Mouse (Mus musculus): ENCODE data around the gene Dis3l2. TPM values are rescaled to one million over a fixed set of nuclear protein-coding genes. Genes with fewer than 3 reads are reported as not detected.

The Dis3l2 gene
- total and polyA plus RNA-seq, 2 experiments from 2014 or later: 11.2 to 12.1 TPM

DNA sequence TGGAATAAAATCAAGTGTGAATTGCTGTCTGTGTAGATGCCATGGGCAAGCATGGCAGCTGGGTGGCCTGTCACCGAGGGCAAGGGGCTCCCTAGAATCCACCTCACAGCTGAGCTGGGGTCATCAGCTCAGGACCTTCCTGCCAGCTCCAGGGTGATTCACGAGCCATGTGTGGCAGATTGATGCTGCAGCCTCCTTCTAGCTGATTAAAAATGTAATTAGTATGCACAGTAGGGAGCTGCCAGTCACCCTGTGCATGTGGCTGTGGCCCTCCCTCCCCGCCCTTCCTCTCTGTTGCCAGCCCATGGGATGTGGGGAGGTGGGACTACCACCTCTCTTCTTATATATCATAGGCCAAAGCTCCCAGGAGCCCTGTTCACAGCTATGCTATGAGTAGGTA lies 346.5 kb downstream of the Dis3l2 start:
- TF ChIP-seq CTCF (IDR thresholded peaks at IDR 0.05; ENCODE audit: low read depth) (no peak), EP300 (IDR thresholded peaks at IDR 0.05; ENCODE audit: low read depth) (no peak)
- no peak overlapping the region for H3K9ac ChIP-seq (replicated peaks; ENCODE audit: low read depth, low read length)
- DNase-seq (ENCODE audit: low spot score): no peak
- ATAC-seq (ENCODE audit: insufficient read depth, low read depth): no peak
- H3K27ac ChIP-seq (ENCODE audit: low read depth): no peak overlapping the region
- H3K4me1 ChIP-seq (ENCODE audit: control insufficient read depth, insufficient read depth): no peaks in the 10 kb centered on the region
- no peaks in the 10 kb centered on the region for H3K27me3 ChIP-seq (ENCODE audit: control insufficient read depth, insufficient read depth, low read length)
- H3K9me3 ChIP-seq (replicated peaks; ENCODE audit: control insufficient read depth, low read length): no peaks in the 10 kb centered on the region
- no peak overlapping the region for H3K4me3 ChIP-seq (ENCODE audit: low read depth, low read length)
- 73% methylated on average over 3 of the region's 3 CpGs for WGBS
- H3K4me2 ChIP-seq (ENCODE audit: low read depth, low read length): no peak overlapping the region
- peaks cover 3% of the 10 kb centered on the region; the same call in 1 of the 2 replicates for H3K36me3 ChIP-seq (replicated peaks; ENCODE audit: control insufficient read depth, insufficient read depth, low read length)

DNA sequence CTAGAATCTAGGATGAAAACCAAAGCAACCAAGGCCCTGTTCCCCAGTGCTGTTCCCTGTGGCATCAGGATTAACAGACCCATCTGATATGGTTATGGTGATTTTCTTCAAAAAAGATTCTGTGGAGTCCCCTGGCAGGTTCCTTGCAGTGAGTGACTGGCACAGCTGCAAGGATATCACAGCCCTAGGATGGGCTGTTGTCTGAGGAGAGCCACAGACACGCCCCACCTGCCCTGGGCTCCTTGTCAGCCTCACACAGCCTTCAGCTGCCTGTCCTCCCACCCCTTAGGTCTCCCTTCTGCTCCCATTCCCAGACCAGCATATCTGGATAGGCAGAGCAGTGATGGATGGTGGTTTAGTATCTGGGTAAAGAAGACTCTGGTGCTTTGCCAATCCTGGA lies 347.1 kb downstream of the Dis3l2 start:
- no peak overlapping the region for H3K9ac ChIP-seq (replicated peaks; ENCODE audit: low read depth, low read length)
- no peaks in the 10 kb centered on the region for H3K27me3 ChIP-seq (ENCODE audit: control insufficient read depth, insufficient read depth, low read length)
- no peak overlapping the region for H3K4me2 ChIP-seq (ENCODE audit: low read depth, low read length)
- DNase-seq (ENCODE audit: low spot score): no peak
- no peak overlapping the region for H3K4me3 ChIP-seq (ENCODE audit: low read depth, low read length)
- 71% methylated on average over 1 of the region's 1 CpGs for WGBS
- no peaks in the 10 kb centered on the region for H3K9me3 ChIP-seq (replicated peaks; ENCODE audit: control insufficient read depth, low read length)
- TF ChIP-seq CTCF (IDR thresholded peaks at IDR 0.05; ENCODE audit: low read depth): no peak
- ATAC-seq (ENCODE audit: insufficient read depth, low read depth): no peak
- no peaks in the 10 kb centered on the region for H3K4me1 ChIP-seq (ENCODE audit: control insufficient read depth, insufficient read depth)
- H3K36me3 ChIP-seq (replicated peaks; ENCODE audit: control insufficient read depth, insufficient read depth, low read length): peaks cover 3% of the 10 kb centered on the region; the same call in 1 of the 2 replicates
- H3K27ac ChIP-seq (ENCODE audit: low read depth): no peak overlapping the region

GRCm38 (mm10) chr1:87051369-87051768 lies 347.8 kb downstream of the Dis3l2 start:
- H3K9ac ChIP-seq (replicated peaks; ENCODE audit: low read depth, low read length): no peak overlapping the region
- no peaks in the 10 kb centered on the region for H3K9me3 ChIP-seq (replicated peaks; ENCODE audit: control insufficient read depth, low read length)
- H3K27ac ChIP-seq (ENCODE audit: low read depth): no peak overlapping the region
- no peaks in the 10 kb centered on the region; the same call in 1 of the 2 replicates for H3K36me3 ChIP-seq (replicated peaks; ENCODE audit: control insufficient read depth, insufficient read depth, low read length)
- no peak for ATAC-seq (ENCODE audit: insufficient read depth, low read depth)
- H3K4me2 ChIP-seq (ENCODE audit: low read depth, low read length): no peak overlapping the region
- no peaks in the 10 kb centered on the region for H3K4me1 ChIP-seq (ENCODE audit: control insufficient read depth, insufficient read depth)
- no peak overlapping the region for H3K4me3 ChIP-seq (ENCODE audit: low read depth, low read length)
- H3K27me3 ChIP-seq (ENCODE audit: control insufficient read depth, insufficient read depth, low read length): no peaks in the 10 kb centered on the region
- 62% methylated on average over 4 of the region's 4 CpGs for WGBS
- TF ChIP-seq CTCF (IDR thresholded peaks at IDR 0.05; ENCODE audit: low read depth): no peak
- TF ChIP-seq EP300 (IDR thresholded peaks at IDR 0.05; ENCODE audit: low read depth): no peak
- no peak for DNase-seq (ENCODE audit: low spot score)

GRCm38 (mm10) chr1:87057075-87057474 lies 353.5 kb downstream of the Dis3l2 start:
- H3K27me3 ChIP-seq (ENCODE audit: control insufficient read depth, insufficient read depth, low read length): no peaks in the 10 kb centered on the region
- no peaks in the 10 kb centered on the region for H3K36me3 ChIP-seq (replicated peaks; ENCODE audit: control insufficient read depth, insufficient read depth, low read length)
- TF ChIP-seq EP300 (IDR thresholded peaks at IDR 0.05; ENCODE audit: low read depth) (no peak), CTCF (IDR thresholded peaks at IDR 0.05; ENCODE audit: low read depth) (no peak)
- WGBS: 58% methylated on average over 4 of the region's 4 CpGs
- no peak for ATAC-seq (ENCODE audit: insufficient read depth, low read depth)
- H3K9me3 ChIP-seq (replicated peaks; ENCODE audit: control insufficient read depth, low read length): no peaks in the 10 kb centered on the region
- H3K4me1 ChIP-seq (ENCODE audit: control insufficient read depth, insufficient read depth): no peaks in the 10 kb centered on the region
- DNase-seq (ENCODE audit: low spot score): no peak
- no peak overlapping the region for H3K9ac ChIP-seq (replicated peaks; ENCODE audit: low read depth, low read length)
- H3K4me2 ChIP-seq (ENCODE audit: low read depth, low read length): no peak overlapping the region
- no peak overlapping the region for H3K4me3 ChIP-seq (ENCODE audit: low read depth, low read length)
- H3K27ac ChIP-seq (ENCODE audit: low read depth): no peak overlapping the region

DNA sequence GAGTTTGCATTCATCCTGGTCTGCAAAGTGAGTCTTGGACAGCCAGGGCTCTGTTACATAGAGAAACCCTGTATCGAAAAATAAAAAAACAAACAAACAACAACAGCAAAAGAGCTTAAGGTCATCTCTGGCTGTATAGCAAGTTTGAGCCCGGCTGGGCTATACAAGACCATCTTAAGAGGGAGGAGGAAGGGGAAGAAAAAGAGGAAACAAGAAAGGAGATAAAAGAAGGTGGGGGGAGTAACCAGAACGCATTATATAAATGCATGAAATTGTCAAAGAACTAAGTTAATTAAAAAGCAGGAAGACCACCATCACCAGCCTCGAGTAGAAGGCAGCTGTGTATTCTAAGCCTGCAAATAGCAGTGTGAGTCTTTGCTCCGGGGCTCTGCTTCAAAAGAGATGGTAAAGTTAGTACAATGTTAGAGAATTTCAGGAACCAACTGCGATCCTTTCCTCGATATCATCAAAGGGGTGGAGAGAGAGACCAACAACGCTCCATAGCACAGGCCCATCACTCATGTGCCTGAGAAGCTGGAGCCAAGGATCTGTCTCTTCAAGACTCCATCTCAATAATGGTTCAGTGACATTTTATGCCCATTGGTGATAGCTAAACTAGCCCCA lies 355.5 kb downstream of the Dis3l2 start:
- 74% methylated on average over 8 of the region's 8 CpGs for WGBS
- Histone ChIP-seq H3K9me3 (replicated peaks; ENCODE audit: control insufficient read depth, low read length) (no peaks in the 10 kb centered on the region), H3K4me3 (ENCODE audit: low read depth, low read length) (no peak overlapping the region), H3K27ac (ENCODE audit: low read depth) (no peak overlapping the region), H3K27me3 (ENCODE audit: control insufficient read depth, insufficient read depth, low read length) (no peaks in the 10 kb centered on the region), H3K36me3 (replicated peaks; ENCODE audit: control insufficient read depth, insufficient read depth, low read length) (no peaks in the 10 kb centered on the region), H3K4me2 (ENCODE audit: low read depth, low read length) (no peak overlapping the region), H3K4me1 (ENCODE audit: control insufficient read depth, insufficient read depth) (no peaks in the 10 kb centered on the region), H3K9ac (replicated peaks; ENCODE audit: low read depth, low read length) (no peak overlapping the region)
- no peak for DNase-seq (ENCODE audit: low spot score)
- no peak for ATAC-seq (ENCODE audit: insufficient read depth, low read depth)
- TF ChIP-seq CTCF (IDR thresholded peaks at IDR 0.05; ENCODE audit: low read depth) (no peak), EP300 (IDR thresholded peaks at IDR 0.05; ENCODE audit: low read depth) (no peak)

DNA sequence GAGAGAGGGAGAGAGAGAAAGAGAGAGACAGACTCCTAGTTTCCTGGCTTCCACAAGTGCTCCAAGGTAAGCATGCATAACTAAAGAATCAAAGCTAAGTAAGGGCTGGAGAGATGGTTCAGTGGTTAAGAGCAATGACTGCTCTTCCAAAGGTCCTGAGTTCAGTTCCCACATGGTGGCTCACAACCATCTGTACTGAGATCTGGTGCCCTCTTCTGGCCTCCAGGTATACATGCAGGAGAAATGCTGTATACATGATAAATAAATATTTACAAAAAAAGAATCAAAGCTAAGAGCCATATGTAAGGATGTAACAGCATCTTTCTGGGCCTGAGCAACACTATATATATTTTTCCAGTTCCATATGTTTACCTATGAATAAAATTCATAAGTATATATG lies 357.3 kb downstream of the Dis3l2 start:
- H3K27ac ChIP-seq (ENCODE audit: low read depth): no peak overlapping the region
- H3K4me2 ChIP-seq (ENCODE audit: low read depth, low read length): no peak overlapping the region
- H3K9me3 ChIP-seq (replicated peaks; ENCODE audit: control insufficient read depth, low read length): no peaks in the 10 kb centered on the region
- no peaks in the 10 kb centered on the region for H3K27me3 ChIP-seq (ENCODE audit: control insufficient read depth, insufficient read depth, low read length)
- no peak overlapping the region for H3K4me3 ChIP-seq (ENCODE audit: low read depth, low read length)
- H3K36me3 ChIP-seq (replicated peaks; ENCODE audit: control insufficient read depth, insufficient read depth, low read length): no peaks in the 10 kb centered on the region
- ATAC-seq (ENCODE audit: insufficient read depth, low read depth) (no peak), DNase-seq (ENCODE audit: low spot score) (no peak)
- no peak overlapping the region for H3K9ac ChIP-seq (replicated peaks; ENCODE audit: low read depth, low read length)
- H3K4me1 ChIP-seq (ENCODE audit: control insufficient read depth, insufficient read depth): no peaks in the 10 kb centered on the region
- TF ChIP-seq CTCF (IDR thresholded peaks at IDR 0.05; ENCODE audit: low read depth) (no peak), EP300 (IDR thresholded peaks at IDR 0.05; ENCODE audit: low read depth) (no peak)
